Mouse (Mus musculus) lung, postnatal 4 days (tissue): ENCODE measurements around the gene Slc27a1.

Experiments used
- DNase-seq, 2 experiments: peaks; one replicate each; pipeline ENCODE4 v3.0.0; 2021

Gene Slc27a1

DNA sequence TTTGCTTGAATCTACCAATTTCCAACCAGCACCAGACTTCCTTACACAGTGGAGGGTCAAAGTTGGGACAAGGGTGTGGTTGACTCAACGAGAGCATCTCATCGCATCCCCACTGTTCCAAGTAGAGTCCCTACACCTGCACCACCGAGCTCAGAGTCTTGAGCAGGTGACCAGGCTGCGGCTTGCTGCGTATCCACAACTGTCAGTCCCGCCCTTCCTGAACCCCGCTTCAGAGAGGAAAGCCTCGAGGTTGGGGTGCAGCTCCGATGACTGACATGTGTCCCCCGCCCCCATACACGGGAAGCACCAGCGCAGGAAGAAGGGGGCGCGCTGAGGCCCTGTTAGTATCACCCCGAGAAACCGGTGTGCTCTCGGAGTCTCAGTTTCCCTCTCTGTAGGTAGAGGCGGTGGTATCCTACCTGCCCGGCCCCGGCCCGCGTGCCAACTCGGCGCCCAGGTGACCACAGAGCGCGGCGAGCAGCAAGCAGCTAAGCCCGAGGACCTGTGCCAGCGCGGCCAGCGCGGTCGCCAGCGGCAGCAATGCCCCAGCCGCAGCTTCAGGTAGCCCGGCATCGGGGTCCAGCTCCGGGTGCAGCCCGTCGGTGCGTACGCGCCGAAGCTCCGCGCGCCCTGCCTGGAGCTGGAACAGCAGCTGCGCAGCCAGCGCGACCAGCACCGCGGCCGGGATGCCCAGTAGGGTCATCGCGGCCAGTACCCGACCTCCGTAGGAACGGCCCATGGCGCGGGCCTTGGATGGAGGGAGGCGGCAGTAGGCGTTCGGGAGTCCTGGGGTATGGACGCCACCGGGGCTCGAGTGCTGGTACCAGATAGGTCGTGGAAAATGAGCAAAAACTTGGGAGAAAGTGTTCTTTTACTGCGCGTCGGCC lies 10.4 kb upstream of the Slc27a1 start, which contains the start of gene Tmem221:
TSS of gene Tmem221 (minus strand) at position 801 of the 887 bp plus-strand sequence.
- peak; percentile 29 to 36 for DNase-seq

DNA sequence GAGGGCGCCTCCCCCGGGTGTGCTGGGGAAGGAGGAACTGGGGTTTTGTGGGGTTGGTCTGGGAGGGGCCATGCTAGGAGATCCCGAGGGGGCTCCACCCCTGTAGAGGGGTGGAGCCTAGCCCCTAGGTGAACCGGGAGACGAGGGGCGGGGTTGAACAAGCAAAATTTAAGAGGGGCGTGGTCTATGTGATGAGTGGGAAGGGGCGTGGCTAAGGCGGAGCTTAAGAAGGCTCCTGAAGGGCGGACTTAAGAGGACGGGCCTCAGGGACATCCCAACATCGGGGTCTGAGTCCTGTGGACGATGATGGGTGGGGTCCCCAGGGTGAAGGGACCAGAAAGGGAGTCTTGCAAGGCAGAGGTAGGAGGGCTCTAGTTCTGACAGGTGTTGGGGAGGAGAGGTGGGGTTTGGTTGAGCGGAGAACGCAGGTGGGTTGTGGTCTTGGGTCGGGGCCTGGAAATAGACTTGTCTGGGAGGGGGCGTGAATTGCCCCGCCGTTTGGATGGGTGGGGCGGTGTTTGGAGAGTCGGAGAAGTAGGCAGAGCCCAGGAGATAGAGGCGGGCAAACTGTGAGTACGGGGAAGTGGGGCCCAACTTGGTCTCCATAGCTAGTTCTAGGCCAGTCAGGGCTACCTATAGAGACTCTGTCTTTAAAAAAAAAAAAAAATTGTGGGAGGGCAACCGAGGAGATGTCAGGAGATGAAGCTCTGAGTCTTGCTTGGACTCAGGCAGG lies 9.6 kb upstream of the Slc27a1 start:
- peak; percentile 82 to 84 for DNase-seq

DNA sequence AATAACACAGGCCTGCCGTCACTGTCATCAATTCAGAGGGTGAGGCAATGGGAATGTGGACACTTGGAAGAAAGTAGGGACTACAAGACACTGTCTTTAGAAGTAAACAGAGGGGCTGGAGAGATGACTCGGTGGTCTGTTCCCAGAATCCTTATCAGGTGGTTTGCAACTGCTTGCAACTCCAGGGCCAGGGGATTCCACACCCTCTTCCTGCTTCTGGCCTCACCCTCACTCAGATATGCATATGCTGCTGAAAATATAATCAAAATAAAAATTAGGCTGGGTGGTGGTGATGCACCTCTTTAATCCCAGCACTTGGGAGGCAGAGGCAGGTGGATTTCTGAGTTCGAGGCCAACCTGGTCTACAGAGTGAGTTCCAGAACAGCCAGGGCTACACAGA lies 8.6 kb upstream of the Slc27a1 start:
- DNase-seq: no peak

DNA sequence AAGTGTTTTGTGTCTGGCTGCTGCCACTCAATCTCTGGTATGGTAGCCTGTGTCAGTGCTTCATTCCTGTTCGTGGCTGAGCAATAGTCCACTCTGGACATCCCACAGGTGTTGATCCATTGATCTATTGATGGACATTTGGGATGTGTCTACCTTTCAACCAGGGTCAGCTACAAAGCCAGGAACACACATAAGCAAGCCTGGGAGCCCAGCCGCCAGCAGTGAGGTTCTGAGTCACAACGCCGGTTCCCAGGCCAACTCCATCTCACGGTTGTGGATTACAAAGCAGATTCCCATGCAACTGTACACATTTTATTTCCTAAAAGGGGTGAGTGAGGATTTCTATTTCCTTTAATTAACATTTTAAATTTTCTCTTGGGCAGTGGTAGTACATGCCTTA lies 7.9 kb upstream of the Slc27a1 start:
- no peak for DNase-seq

DNA sequence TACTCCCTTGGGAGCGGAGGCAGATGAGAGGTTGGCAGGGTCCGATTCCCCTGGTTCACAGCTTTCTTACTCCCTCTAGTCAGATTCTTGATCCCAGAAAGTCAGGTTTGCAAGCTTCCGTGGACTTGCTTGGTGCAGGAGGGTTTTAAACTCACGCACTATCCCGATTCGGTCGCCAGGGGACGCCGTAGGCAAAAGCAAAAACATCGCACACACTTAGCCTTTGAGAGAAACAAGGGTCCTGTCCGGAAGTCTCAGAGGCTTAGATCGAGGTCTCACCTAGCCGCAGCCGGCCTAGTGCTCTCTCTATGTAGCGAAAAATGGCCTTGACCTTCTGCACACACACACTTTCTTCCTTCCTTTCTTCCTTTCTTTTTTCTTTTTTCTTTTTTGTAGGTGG lies 7.3 kb upstream of the Slc27a1 start:
- DNase-seq: peak; percentile 60 to 79

DNA sequence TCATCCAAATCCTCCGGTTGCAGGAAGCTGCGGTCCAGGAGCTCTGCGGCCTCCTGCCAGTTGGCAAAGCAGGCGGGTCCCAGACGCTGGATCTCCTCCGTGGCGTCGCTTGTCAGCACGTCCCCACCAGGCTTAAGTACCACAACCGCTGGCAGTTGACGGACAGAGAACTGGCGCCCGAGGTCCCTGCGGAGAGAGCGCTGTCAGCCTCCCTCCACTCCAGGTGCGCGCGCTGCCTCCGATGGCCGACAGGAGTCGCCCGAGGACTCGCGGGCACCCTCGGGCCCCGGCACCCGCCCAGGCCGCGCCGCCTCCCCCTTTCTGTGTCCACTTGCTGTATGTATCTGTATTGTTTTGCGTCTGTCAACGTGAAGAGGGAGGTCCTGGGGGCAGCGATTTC lies 5.9 kb upstream of the Slc27a1 start:
- peak; percentile 84 to 90 for DNase-seq

DNA sequence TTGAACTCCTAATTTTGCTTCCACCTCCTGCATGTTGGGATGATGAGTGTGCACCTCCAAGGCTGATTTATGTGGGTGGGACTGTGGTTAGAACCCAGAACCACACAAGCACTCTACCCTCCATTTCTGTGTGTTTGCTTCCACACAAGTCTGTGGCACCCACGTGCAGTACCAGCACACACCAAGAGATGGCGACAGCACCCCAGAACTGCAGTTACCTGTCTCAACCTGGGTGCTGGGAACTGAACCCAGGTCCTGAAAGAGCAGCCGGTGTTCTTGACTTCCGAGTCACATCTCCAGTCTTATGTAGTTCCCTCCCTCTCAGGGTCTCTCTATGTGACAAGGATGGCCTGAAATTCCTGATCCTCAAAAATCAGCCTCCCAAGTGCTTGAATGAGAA lies 4.7 kb upstream of the Slc27a1 start:
- no peak for DNase-seq

DNA sequence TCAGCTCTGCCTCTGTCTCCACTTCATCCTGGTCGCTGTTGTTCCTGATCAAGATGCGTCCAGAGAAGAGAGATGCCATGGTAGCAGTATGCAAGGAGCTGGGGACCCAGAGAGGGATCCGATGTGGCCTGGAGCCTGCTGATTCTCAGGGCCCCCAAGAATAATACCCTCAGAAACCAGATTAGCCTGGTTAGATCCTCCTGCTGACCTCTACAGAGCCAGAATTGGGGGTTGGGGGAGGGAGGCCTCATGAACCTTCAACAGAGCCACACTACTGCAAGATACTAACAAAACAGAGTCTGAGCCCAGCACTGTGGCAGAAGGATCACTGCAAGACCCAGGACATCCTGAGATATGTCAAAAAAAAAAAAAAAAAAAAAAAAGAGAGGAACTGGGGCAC lies 2.2 kb upstream of the Slc27a1 start, which contains the start of gene Nxnl1:
TSS of gene Nxnl1 (minus strand) at position 101 of the 400 bp plus-strand sequence.
- no peak for DNase-seq

DNA sequence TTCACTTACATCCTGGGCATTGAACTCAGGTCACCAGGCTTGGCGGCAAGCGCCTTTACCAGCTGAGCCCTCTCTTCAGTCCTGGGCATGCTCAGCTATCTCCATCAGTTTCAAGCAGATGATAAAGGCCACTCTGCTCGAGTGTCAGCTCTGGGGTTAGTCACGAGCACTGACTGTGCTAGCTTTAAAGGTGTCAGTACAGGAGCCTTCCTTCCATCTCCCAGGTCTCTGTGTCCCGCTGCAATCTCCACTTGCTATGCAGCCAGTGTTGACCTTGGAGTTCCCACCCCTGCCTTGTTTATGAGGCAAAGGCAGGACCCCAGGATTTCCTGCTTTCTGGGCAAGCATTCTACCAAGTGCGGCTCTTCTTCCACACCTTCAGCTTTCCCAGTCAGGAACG lies 1.1 kb upstream of the Slc27a1 start:
- no peak for DNase-seq

DNA sequence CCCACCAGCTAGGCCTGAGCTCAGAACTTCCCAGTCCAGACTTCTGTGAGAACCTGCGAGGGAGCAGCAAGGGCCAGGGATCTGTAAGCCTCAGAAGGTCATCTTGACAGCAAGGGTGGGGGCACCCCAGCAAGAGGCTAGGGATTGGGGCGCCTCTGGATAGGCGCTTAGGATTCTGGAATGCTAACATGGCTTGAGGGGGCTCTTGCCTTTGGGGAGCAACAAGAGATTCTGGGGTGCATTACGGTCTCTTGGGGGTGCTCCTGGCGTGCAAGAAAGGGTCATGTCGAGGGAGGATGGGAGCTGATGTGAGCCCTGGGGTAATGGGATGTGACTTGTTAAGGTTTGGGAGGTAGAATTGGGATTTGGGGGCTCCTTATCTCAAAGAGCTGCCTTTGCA lies 259 bp downstream of the Slc27a1 start:
- DNase-seq: no peak

DNA sequence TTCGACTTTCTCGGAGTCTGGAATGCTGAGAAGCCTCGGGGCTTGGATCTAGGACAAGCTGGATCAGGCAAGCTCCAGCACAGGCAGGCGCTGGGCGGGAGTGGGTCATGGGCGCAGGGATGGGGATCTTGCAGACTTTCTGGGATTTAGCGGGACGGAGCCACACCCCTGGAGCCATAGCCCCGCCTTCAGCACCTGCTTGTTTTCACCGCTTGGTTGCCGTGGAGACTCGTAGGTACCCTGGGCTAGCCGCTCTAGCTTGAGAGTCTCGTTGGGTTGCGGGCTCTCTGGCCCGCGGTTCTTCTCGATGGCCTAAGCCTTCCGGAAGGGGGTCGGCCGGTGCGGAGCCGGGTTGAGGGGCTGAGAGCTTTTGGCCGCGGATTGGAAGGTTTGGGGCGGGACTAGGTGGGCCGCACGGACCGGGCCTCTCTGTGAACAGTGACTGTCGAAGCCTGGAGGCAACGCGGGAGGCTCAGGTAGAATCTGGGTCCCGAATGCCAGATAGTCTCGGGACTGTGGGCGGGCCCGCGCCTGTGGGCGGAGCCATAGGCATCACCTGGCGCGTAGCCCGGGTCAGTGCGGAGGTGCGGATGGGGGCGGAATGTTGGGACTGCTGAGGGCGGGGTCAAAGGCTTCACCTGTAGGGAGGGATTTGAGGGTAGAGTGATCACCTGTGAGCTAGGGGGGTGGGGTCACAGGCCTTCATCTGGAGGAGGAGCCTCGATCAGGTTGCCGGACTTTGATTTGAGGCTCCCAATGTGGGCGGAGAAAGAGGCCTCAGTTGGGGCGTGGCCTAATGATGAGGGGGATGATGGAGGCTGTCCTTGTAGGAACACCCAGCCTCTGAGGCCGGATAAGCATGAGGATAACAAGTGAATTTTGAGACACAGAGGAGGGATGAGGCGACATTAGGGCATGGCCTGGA lies 946 bp downstream of the Slc27a1 start:
- peak; percentile 90 to 93 for DNase-seq

DNA sequence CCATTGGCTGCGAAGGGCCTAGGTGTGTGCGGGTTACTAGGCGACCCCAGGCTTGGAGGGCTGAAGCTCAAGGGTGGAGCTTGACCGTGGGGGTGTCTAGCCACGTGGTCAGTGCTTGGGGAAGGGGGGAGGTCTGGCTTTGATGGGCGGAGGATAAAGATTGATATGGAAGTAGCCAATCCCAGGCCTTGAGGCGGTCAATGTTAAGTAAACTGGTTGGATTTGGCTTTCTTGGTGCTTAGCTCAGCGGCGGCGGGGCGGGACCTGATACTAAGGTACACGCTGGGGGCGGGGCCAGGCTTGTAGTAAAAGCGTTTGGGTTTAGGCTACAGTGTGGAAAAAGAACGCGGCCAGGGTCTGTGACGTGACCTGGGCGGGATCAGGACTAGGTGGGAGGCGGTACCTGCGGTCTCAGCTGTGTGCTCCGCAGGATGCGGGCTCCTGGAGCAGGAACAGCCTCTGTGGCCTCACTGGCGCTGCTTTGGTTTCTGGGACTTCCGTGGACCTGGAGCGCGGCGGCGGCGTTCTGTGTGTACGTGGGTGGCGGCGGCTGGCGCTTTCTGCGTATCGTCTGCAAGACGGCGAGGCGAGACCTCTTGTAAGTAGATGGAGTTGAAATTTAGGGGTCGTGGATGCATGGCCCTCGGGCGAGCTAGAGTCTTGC lies 1.7 kb downstream of the Slc27a1 start:
- DNase-seq: peak; percentile 93 to 96

DNA sequence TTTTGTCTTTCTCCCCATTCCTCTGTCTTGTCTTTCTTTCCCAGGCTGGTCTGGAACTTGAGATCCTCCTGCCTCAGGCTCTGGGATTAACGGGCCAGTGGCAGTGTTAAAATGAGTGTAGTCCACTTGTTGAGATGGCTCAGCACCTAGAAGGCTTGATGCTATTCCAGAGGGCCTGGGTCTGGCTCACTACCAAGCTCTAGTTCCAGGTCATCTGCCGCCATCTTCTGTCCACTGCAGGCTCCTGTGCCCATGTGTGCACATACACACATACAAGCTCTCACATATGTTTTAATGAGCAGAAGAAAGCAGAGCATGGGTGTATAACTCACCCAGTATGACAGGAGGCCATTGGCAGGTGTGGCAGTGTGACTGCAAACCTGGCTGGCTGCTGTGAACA lies 3.4 kb downstream of the Slc27a1 start:
- DNase-seq: no peak

DNA sequence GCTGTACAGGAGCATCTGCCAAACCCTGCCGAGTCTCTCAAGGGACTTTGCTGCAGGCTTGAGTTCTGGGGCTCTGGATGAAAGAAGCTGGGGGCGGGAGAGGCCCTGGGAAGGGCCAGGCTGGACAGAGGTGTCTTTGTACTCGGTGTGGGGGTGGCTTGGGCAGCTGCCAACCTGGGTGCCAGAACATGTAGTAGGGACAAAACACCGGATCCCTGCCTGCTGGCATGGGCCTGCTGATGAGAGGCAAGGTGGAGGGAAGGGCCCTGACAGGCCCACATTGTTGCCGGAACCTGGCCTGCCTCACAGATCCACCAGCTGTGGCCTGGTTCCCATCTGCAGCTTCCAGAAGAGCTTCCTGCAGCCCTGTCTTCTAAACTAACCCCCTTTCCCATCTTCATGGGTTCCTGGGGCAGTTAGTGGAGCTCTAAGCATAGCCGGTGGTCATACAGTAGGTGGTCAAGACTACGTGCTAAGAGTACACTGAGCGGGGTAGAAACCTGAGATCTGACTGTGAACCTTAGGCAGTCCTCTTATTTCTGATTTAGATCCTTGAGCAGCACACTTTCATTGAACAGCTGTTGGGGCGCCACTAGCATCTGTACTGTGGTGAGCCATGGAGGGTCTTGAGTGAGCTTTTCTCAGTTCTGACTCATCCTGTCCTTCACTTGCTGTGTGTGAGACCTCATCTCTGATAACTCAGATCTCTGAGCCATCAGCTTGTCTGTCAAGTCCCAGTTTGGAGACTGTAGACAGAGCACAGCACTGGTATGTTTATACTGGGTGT lies 4.4 kb downstream of the Slc27a1 start:
- DNase-seq: peak in 1 of 2 experiments; percentile 69

DNA sequence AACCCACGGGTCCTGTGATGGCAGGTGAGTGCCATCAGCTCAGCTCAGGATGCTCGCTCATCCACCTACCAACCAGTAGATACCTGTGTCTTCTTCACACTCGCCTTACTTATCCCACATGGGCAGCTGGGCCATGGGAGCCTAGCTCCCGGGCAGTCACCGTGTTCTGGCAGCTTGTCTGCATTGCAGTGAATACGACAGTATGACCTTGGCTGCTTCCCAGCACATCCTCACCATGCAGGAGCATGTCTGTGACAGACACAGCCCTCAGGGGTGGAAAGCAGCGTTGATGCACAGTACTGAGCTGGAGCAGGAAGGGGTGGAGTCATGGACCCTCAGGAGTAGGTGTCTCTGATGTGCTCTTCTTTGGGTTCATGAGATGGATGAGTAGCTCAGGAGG lies 5.7 kb downstream of the Slc27a1 start:
- DNase-seq: no peak

DNA sequence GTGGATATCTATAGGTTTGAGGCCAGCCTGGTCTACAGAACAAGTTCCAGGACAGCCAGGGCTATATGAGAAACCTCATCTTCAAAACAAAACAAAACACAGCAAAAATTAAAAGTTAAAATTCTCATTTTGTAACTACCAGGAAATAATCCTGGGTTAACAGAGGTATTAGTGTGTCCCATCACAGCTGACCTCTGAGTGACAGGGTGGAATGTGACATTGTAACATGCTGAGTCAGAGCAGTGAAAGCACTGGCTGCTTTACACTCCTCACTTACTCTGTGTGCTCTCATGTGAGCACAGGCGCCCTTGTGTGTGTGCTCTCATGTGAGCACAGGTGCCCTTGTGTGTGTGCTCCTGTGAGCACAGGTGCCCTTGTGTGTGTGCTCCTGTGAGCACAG lies 6.3 kb downstream of the Slc27a1 start:
- no peak for DNase-seq

DNA sequence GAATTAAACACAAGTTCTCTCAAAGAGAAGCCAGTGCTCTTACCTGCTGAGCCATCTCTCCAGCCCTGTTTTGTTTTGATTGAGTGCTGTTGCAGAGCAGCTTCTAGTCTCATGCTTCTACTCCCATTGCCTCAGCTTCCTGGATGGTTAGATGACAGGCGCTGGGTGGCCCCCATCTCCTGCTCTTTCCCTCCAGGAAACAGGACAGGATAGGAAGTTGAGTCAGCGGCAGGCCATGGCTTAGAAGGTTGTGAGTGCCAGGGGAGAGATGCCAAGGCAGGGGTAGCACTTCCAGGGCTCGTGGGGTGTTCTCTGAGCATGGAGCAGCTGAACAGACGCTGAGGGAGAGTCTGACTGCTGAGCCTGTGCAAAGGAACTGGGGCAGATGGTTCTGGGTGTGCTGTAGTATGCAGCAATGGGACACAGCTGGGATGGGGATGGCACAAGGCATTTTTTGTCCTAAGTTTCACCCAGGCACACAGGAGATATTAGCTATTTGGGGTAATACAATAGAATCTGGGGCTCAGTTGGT lies 9.2 kb downstream of the Slc27a1 start:
- no peak for DNase-seq

DNA sequence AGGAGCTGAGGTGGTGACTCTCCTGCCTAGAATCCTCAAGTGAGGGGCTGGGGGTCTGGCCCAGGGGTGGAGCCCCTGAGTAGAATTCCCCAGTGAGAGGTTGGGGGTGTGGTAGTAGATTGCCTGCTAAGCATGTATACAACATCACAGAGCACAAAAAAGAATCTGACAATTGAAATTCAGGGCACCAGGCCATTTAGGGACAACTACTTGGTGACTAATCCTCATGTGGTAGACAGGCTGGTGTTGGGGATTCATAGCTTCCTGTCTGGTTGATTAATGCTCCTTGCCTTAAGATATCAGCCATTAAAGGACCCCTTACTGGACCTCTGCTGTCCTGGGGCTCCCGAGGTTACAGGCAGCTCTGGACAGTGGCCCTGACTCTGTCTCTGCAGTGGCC lies 10.3 kb downstream of the Slc27a1 start:
- no peak for DNase-seq

DNA sequence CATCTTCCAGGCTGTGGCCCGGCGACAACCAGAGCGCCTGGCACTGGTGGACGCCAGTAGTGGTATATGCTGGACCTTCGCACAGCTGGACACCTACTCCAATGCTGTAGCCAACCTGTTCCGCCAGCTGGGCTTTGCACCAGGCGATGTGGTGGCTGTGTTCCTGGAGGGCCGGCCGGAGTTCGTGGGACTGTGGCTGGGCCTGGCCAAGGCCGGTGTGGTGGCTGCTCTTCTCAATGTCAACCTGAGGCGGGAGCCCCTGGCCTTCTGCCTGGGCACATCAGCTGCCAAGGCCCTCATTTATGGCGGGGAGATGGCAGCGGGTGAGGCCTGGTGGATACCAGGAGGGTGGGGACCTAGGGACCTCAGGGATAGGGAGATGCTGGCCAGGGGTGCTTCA lies 10.8 kb downstream of the Slc27a1 start:
- DNase-seq: no peak

DNA sequence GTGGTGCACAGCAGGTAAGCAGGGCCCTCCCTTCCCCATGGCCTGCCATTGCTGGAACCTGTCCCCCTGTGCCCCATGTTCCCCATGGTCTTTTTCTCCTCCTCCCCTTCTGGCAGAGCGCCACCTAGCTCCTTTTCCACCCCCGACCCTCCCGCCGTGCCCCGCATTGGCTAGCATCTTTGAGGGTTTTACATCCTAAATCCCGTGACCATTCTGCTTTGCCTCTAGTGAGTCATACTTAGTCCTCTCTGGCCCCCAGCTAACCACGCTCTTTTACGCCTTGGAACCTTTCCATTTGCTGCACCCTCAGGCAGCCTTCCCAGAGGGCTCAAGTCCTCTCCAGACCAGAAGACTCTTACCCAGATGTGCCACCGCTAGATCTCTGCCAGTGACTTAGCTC lies 11.5 kb downstream of the Slc27a1 start:
- DNase-seq: no peak

DNA sequence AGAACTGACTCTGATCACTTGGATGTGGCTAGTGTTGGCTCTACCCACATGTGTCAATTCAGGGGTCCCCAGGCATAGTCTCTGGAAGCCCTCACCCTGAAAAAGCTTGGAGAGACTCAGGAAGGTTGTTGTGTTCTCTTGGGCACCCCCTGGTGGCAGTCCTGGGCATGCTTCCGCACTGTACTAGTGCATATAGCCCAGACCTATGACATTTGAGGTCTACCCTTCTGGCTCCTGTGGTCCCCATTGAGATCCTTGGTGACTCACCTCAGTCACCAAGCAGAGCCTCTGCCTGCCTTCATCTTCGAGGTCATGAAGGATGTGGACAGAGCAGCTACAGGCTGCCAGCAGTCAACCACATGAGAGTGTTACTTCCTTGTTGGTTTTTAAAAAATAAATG lies 18.2 kb downstream of the Slc27a1 start:
- peak in 1 of 2 experiments; percentile 65 for DNase-seq
